Mouse (Mus musculus) right cerebral cortex, postnatal 10 days (tissue): ENCODE measurements around the gene Hsf2bp.

ENCODE experiments used
- DNase-seq, 2 experiments: peaks; one replicate each; pipeline ENCODE4 v3.0.0; 2021; ENCODE audit warnings: low spot score in 2 of 2

Hsf2bp gene

DNA sequence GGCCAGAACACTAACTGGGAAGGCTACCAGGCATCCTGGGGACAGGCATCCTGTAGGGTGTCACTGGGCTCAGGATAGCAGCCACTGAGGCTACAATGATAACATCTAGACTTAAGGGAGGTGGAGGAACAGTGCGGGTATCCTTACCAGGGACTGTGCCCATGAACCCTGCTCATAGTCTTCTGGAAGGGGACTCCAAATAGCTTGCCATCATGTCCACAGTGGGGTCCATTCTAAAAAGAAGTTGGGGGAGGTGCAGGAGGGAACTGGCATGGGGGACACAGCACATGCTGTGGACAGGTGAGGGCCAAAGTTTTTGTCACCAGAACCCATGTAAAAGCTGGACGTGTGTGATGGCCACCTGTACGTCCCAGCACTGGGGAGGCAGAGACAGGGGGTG, 129.7 kb downstream of the Hsf2bp start:
- no peak for DNase-seq

GRCm38 (mm10) chr17:31905791-31906211, 130.3 kb downstream of the Hsf2bp start:
- DNase-seq = peak in 1 of 2 experiments; percentile 24

- peak in 1 of 2 experiments; percentile 9 for DNase-seq
Measured at GRCm38 (mm10) chr17:31905201-31905790, 130.9 kb downstream of the Hsf2bp start.

- DNase-seq = peak in 1 of 2 experiments; percentile 13
Measured at GRCm38 (mm10) chr17:31904036-31904435, 132.1 kb downstream of the Hsf2bp start.

GRCm38 (mm10) chr17:31902630-31903198, 133.4 kb downstream of the Hsf2bp start:
- peak in 1 of 2 experiments; percentile 6 for DNase-seq

GRCm38 (mm10) chr17:31901461-31902204, 134.5 kb downstream of the Hsf2bp start:
- peak in 1 of 2 experiments; percentile 11 for DNase-seq

DNA sequence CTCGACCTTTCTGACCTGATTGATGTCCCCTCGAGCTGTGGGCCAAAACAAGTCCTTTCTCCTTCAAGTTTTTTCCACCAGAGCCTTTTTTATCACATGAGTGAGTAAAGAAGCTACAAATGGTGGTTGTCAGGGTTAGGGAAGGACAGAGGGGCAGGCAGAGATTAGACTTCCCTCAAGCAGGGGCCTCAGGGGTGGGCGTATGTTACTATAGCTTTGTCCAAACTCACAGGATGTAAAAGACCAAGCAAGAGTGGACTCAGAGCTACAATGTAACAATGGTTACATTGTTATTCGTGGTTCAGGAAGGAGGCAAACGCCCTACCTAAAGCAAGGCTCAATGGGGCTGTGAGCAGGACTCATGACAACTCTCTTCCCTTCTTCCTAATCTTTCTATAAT, 137.2 kb downstream of the Hsf2bp start:
- DNase-seq = no peak

DNA sequence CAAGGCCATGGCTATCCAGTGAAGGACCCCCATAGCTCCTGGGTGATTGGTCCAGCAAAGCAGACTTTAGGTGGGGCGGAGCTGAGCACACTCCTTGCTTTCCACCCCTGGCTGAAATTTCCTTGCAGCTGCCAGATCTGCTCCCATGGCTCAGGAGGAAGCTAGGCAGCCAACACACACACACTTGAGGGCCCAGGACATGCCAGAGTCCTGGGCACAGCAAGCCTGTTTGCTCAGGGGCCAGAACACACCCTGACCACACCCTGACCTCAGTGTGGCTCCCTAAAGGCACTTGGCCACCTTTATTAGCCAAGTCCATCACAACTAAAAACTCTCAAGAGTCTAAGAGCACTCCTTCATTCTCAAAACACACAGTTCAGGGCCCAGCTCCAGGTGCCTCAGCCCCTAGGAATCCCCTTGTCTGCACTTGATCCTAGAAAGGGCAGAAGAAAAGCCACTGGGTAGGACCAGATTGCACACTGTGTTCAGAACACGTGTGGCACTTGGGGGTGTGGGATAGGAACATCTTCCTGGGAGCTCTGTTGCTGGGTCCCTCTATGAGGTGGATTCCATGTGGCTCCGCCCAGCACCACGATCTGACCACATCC, 138.9 kb downstream of the Hsf2bp start:
- peak in 1 of 2 experiments; percentile 15 for DNase-seq

- no peak for DNase-seq
Measured at GRCm38 (mm10) chr17:31896751-31897150, 139.4 kb downstream of the Hsf2bp start.

GRCm38 (mm10) chr17:31896311-31896710, 139.8 kb downstream of the Hsf2bp start:
- peak in 1 of 2 experiments; percentile 11 for DNase-seq
